Mouse (Mus musculus) c-Kit-negative CD71-positive TER-119-positive erythroid progenitor cells, embryonic 14.5 days (primary cell): Measurements from ENCODE around the gene Cdkn1b.
A peak's percentile ranks its signal among the peaks of the same experiment; 100 is the strongest.

ENCODE experiments used
- DNase-seq: peaks from one replicate; pipeline ENCODE4 v3.0.0-alpha.2; 2013; ENCODE audit warnings: low read depth, low spot score

Gene Cdkn1b

GRCm38 (mm10) chr6:134903891-134904884 is 16.0 kb upstream of the Cdkn1b start:
- no peak for DNase-seq

GRCm38 (mm10) chr6:134905811-134906210 is 14.4 kb upstream of the Cdkn1b start:
- no peak for DNase-seq

GRCm38 (mm10) chr6:134914523-134914922 is 5.7 kb upstream of the Cdkn1b start:
- DNase-seq, result no peak

- no peak for DNase-seq
These were observed 3.6 kb upstream of the Cdkn1b start for GRCm38 (mm10) chr6:134916641-134917040.

- DNase-seq, result no peak
These were observed 3.1 kb upstream of the Cdkn1b start for GRCm38 (mm10) chr6:134917087-134917486.

GRCm38 (mm10) chr6:134918769-134919168 is 1.4 kb upstream of the Cdkn1b start:
- no peak for DNase-seq

GRCm38 (mm10) chr6:134919511-134920189 is 551 bp upstream of the Cdkn1b start:
- DNase-seq, result no peak

GRCm38 (mm10) chr6:134921014-134921694 is 953 bp downstream of the Cdkn1b start:
- DNase-seq, result no peak

- DNase-seq, result no peak
These were observed 1.7 kb downstream of the Cdkn1b start for GRCm38 (mm10) chr6:134921695-134922510.

- DNase-seq, result no peak
These were observed 2.5 kb downstream of the Cdkn1b start for GRCm38 (mm10) chr6:134922511-134923195.

- no peak for DNase-seq
These were observed 3.5 kb downstream of the Cdkn1b start for GRCm38 (mm10) chr6:134923670-134924069.

- no peak for DNase-seq
These were observed 4.1 kb downstream of the Cdkn1b start for GRCm38 (mm10) chr6:134924262-134924661.

- no peak for DNase-seq
These were observed 5.6 kb downstream of the Cdkn1b start for GRCm38 (mm10) chr6:134925673-134926337.

GRCm38 (mm10) chr6:134926338-134926705 is 6.1 kb downstream of the Cdkn1b start:
- DNase-seq, result no peak

- DNase-seq, result peak; percentile 58
These were observed 6.8 kb downstream of the Cdkn1b start for GRCm38 (mm10) chr6:134926803-134927594.

GRCm38 (mm10) chr6:134927595-134928095 is 7.4 kb downstream of the Cdkn1b start:
- no peak for DNase-seq

GRCm38 (mm10) chr6:134928096-134928888 is 8.1 kb downstream of the Cdkn1b start:
- peak; percentile 73 for DNase-seq

GRCm38 (mm10) chr6:134928889-134929310 is 8.7 kb downstream of the Cdkn1b start:
- DNase-seq, result peak; percentile 63
